Mouse (Mus musculus) erythroblast, embryonic 14.5 days (primary cell): ENCODE measurements around the gene Hao1. TPM values are rescaled to one million over a fixed set of nuclear protein-coding genes. Genes with fewer than 3 reads are reported as not detected.

Experiments used
- H3K27me3 ChIP-seq: 2 replicates; pipeline ENCODE4 v1.6.1; 2012; ENCODE audit warnings: inconsistent platforms; ENCODE audit not compliant: control insufficient read depth
- H3K36me3 ChIP-seq: 2 replicates; pipeline ENCODE4 v1.6.1; 2012; ENCODE audit warnings: mild to moderate bottlenecking, inconsistent platforms; ENCODE audit not compliant: control insufficient read depth
- H3K4me1 ChIP-seq: 2 replicates; pipeline ENCODE4 v1.6.1; 2012; ENCODE audit warnings: inconsistent platforms; ENCODE audit not compliant: control insufficient read depth
- H3K4me3 ChIP-seq: replicated peaks from 2 replicates; pipeline ENCODE3; 2012; ENCODE audit warnings: moderate library complexity, mild to moderate bottlenecking, inconsistent platforms
- H3K9me3 ChIP-seq: 2 replicates; pipeline ENCODE4 v1.6.1; 2012; ENCODE audit warnings: low read length, inconsistent platforms, mixed read lengths; ENCODE audit not compliant: control insufficient read depth
- GATA1 ChIP-seq: IDR thresholded peaks from 2 replicates; pipeline ENCODE4 v1.6.1; 2012; ENCODE audit warnings: low read length, inconsistent platforms, mixed read lengths
- TAL1 ChIP-seq: IDR thresholded peaks from 3 replicates; pipeline ENCODE4 v1.6.1; 2012; ENCODE audit warnings: low read length, inconsistent platforms, mixed read lengths
- polyA plus RNA-seq: library from polyadenylated mRNA; stranded (reverse); fragments of >175 nt; gene quantifications from 2 replicates; pipeline ENCODE4 v1.2.3, GENCODE M21; 2012

Gene Hao1
- polyA plus RNA-seq, 1 experiment = not detected

- Histone ChIP-seq H3K4me3 (no peak overlapping the region), H3K36me3 (no peaks in the 10 kb centered on the region), H3K9me3 (no peaks in the 10 kb centered on the region), H3K27me3 (no peaks in the 10 kb centered on the region), H3K4me1 (no peaks in the 10 kb centered on the region)
- TF ChIP-seq TAL1 (no peak), GATA1 (no peak)
Measured at GRCm38 (mm10) chr2:134482683-134483082, 71.5 kb downstream of the Hao1 start.

GRCm38 (mm10) chr2:134481759-134482158 is 72.4 kb downstream of the Hao1 start:
- Histone ChIP-seq H3K9me3 (no peaks in the 10 kb centered on the region), H3K4me1 (no peaks in the 10 kb centered on the region), H3K4me3 (no peak overlapping the region), H3K27me3 (no peaks in the 10 kb centered on the region), H3K36me3 (no peaks in the 10 kb centered on the region)
- no peak for TF ChIP-seq GATA1
- no peak for TF ChIP-seq TAL1

DNA sequence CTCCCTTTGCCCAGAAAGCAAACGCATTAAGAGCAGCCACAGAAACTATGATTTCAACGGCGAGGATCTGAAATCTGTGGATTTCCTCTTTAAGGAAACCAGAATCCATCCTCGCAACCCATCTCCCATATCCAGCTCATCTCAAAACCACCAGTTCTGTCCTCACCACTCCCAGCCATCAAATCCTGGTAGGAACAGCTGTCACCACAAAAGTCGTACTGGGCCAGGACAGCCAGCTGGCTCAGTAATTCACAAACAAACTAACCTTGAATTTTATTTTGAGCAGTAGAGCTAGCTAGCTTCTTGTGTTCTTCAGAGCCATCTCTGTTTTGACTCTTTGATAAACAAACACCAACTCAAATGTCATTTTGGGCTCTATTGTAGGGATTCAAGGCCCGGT is 73.0 kb downstream of the Hao1 start:
- Histone ChIP-seq H3K36me3 (no peaks in the 10 kb centered on the region), H3K4me3 (no peak overlapping the region), H3K9me3 (no peaks in the 10 kb centered on the region), H3K4me1 (no peaks in the 10 kb centered on the region), H3K27me3 (no peaks in the 10 kb centered on the region)
- TF ChIP-seq GATA1 (no peak), TAL1 (no peak)

DNA sequence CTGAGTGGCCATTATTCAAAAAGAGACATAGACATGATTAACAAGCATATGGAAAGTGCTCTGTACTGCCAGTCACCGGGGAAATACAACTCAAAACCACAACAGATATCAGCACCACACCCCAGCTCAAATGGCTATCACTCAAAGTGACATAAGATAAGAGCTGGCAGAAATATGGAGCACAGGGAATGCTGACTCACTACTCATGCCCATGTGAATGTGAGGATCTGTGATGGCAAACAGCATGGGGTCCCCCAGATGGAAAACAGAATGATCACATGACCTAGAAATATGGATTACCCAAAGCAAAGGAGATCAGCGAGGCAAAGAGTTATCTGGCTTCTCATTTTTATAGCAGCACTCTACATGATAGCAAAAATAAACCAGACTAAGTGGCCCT is 89.0 kb downstream of the Hao1 start:
- Histone ChIP-seq H3K4me1 (peaks cover 12% of the 10 kb centered on the region), H3K27me3 (no peaks in the 10 kb centered on the region), H3K36me3 (no peaks in the 10 kb centered on the region), H3K4me3 (no peak overlapping the region), H3K9me3 (no peaks in the 10 kb centered on the region)
- TF ChIP-seq TAL1 (no peak), GATA1 (no peak)

GRCm38 (mm10) chr2:134462321-134462720 is 91.8 kb downstream of the Hao1 start:
- Histone ChIP-seq H3K9me3 (no peaks in the 10 kb centered on the region), H3K27me3 (no peaks in the 10 kb centered on the region), H3K36me3 (no peaks in the 10 kb centered on the region), H3K4me1 (peaks cover 12% of the 10 kb centered on the region), H3K4me3 (no peak overlapping the region)
- TF ChIP-seq TAL1 = no peak
- no peak for TF ChIP-seq GATA1

- H3K4me1 ChIP-seq = peaks cover 12% of the 10 kb centered on the region
- no peak for TF ChIP-seq TAL1
- TF ChIP-seq GATA1 = no peak
- no peaks in the 10 kb centered on the region for H3K27me3 ChIP-seq
- H3K4me3 ChIP-seq = no peak overlapping the region
- H3K9me3 ChIP-seq = no peaks in the 10 kb centered on the region
- H3K36me3 ChIP-seq = no peaks in the 10 kb centered on the region
Measured at GRCm38 (mm10) chr2:134460831-134461230, 93.3 kb downstream of the Hao1 start.

- no peak for TF ChIP-seq GATA1
- no peak for TF ChIP-seq TAL1
- Histone ChIP-seq H3K9me3 (no peaks in the 10 kb centered on the region), H3K36me3 (no peaks in the 10 kb centered on the region)
Measured at GRCm38 (mm10) chr2:134456065-134456505, 98.1 kb downstream of the Hao1 start.

DNA sequence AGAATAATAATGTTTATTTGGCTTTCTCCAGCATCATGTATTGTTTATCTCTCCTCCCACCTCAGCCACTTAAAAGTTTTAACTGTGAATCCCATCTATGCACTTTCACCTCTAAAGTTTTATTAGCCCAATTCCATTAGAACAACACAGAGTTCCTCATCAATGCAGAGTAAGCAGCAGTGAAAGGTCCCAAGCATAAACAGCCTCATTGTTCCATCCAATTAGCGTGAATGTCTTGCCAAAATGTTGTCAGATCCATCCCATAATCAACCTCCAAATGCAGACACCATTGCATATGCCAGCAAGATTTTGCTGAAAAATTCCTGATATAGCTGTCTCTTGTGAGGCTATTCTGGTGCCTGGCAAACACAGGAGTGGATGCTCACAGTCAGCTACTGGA is 101.4 kb downstream of the Hao1 start:
- Histone ChIP-seq H3K9me3 (no peaks in the 10 kb centered on the region), H3K36me3 (no peaks in the 10 kb centered on the region), H3K27me3 (no peaks in the 10 kb centered on the region), H3K4me1 (no peaks in the 10 kb centered on the region), H3K4me3 (no peak overlapping the region)
- TF ChIP-seq TAL1 = no peak
- no peak for TF ChIP-seq GATA1

More at GRCm38 (mm10) chr2:134456065-134456505, 98.1 kb downstream of the Hao1 start:
- no peaks in the 10 kb centered on the region for H3K27me3 ChIP-seq
- no peaks in the 10 kb centered on the region for H3K4me1 ChIP-seq
- no peak overlapping the region for H3K4me3 ChIP-seq

- Histone ChIP-seq H3K4me3 (no peak overlapping the region), H3K4me1 (no peaks in the 10 kb centered on the region), H3K9me3 (no peaks in the 10 kb centered on the region), H3K27me3 (no peaks in the 10 kb centered on the region), H3K36me3 (no peaks in the 10 kb centered on the region)
- TF ChIP-seq TAL1 (no peak), GATA1 (no peak)
Measured at GRCm38 (mm10) chr2:134450976-134451375, 103.2 kb downstream of the Hao1 start.

Other genes starting within 250 kb of the Hao1 start
- gene Tmx4, start 89.8 kb upstream of the Hao1 start, polyA plus RNA-seq = 0.14 and 0.18 TPM in 2 replicates
- gene Plcb1, start 231.7 kb upstream of the Hao1 start, polyA plus RNA-seq = not detected in 2 replicates